Mouse (Mus musculus) limb, embryonic 13.5 days (tissue): Measurements from ENCODE around the gene Topbp1. TPM values are rescaled to one million over a fixed set of nuclear protein-coding genes. Genes with fewer than 3 reads are reported as not detected.

ENCODE experiments used
- ATAC-seq: fragments of 200-750 bp; cut with Nextera tagmentation; 2 replicates; pipeline ENCODE4 v1.8.0; 2017; ENCODE audit warnings: low read depth, moderate number of reproducible peaks, moderate TSS enrichment; ENCODE audit not compliant: low FRiP score
- H3K27ac ChIP-seq: fragments of 300-500 bp; sonication (generic); 2 replicates; pipeline ENCODE4 v1.5.1; 2015; ENCODE audit warnings: inconsistent platforms, mild to moderate bottlenecking, moderate library complexity
- H3K27me3 ChIP-seq: fragments of 300-500 bp; sonication (generic); 2 replicates; pipeline ENCODE4 v1.6.1; 2015; ENCODE audit warnings: mild to moderate bottlenecking, inconsistent platforms
- H3K36me3 ChIP-seq: fragments of 300-500 bp; sonication (generic); 2 replicates; pipeline ENCODE4 v1.6.1; 2015; ENCODE audit warnings: inconsistent platforms, mild to moderate bottlenecking, moderate library complexity
- H3K4me1 ChIP-seq: fragments of 300-500 bp; sonication (generic); 2 replicates; pipeline ENCODE4 v1.6.1; 2015; ENCODE audit warnings: inconsistent platforms
- H3K4me2 ChIP-seq: fragments of 300-500 bp; sonication (generic); replicated peaks from 2 replicates; pipeline ENCODE4 v1.6.1; 2015; ENCODE audit warnings: inconsistent platforms, mild to moderate bottlenecking, moderate library complexity
- H3K4me3 ChIP-seq: fragments of 300-500 bp; sonication (generic); 2 replicates; pipeline ENCODE4 v1.5.1; 2015; ENCODE audit warnings: moderate library complexity, mild to moderate bottlenecking, inconsistent platforms
- H3K9ac ChIP-seq: fragments of 300-500 bp; sonication (generic); 2 replicates; pipeline ENCODE4 v1.6.1; 2015; ENCODE audit warnings: mild to moderate bottlenecking, inconsistent platforms
- H3K9me3 ChIP-seq: fragments of 300-500 bp; sonication (generic); 2 replicates; pipeline ENCODE4 v1.6.1; 2016; ENCODE audit warnings: inconsistent platforms
- WGBS: fragments of 180-500 bp; shearing (Covaris S2); methylation state at CpG from one replicate; pipeline ENCODE4 v1.1.7; 2015; 5-methylcytosine and 5-hydroxymethylcytosine counted together
- polyA plus RNA-seq: library from polyadenylated mRNA; unstranded; fragments of >200 nt; fragmentation: Nextera tagmentation; extraction: Ambion mirVana; gene quantifications from 2 replicates; pipeline ENCODE4 v1.2.1, GENCODE M21; 2015

Topbp1 gene
- polyA plus RNA-seq, 1 experiment from 2014 or later: 70.8 TPM

DNA sequence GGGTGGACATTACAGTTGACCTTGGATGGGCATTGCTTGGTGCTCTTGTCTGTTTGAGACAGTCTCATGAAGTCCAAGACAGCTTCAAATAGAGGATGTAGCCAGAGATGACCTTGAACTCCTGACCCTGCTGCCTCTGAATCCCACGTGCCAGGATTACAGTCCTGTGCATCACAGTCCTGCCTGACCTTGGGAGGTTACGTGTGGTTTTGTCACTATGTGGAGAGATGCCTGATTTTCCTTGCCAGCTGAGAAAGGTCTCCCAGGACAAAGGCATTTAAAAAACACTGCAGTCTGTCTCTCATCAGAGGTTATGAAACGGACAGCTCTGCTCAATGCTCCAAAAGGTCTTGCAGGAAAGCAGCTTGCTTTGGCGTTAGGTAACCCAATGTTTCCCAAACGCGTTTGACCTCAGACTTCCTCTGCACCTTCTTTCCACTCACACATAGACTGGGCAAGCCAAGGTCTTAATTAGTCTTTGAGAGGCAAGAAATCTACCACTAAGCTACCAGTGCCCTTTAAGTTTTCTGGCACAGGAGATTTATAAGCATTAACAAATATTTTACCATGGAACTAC lies 86.9 kb downstream of the Topbp1 start:
- H3K9ac ChIP-seq: no peak overlapping the region
- no peak overlapping the region for H3K4me2 ChIP-seq
- no peak for ATAC-seq
- 72% methylated on average over 6 of the region's 6 CpGs for WGBS
- peaks cover 13% of the 10 kb centered on the region for H3K4me1 ChIP-seq
- H3K9me3 ChIP-seq: 0 out of 2 replicates have a peak, but pooled peaks cover 6% of the 10 kb centered on the region
- no peak overlapping the region for H3K27ac ChIP-seq
- peaks cover 54% of the 10 kb centered on the region for H3K27me3 ChIP-seq
- H3K36me3 ChIP-seq: no peaks in the 10 kb centered on the region
- H3K4me3 ChIP-seq: no peak overlapping the region

DNA sequence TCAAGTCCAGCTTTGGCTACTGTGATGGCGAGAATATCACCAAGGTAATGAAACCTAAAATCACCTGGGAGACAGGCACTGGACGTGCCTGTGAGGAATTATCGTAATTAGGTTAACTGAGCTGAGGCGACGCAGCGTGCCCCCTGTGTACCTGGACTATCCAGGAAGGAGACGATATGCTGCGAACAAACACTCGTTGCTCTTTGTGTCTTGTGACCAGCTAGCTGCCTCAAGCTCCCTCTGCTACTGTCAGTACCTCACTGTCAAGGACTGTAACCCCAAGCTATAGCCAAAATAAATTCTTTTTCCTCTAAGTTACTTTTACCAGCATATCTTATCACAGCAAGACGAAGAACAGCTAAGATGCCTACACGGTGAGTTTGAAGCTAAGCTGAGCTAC lies 88.2 kb downstream of the Topbp1 start:
- Histone ChIP-seq H3K4me1 (peaks cover 5% of the 10 kb centered on the region; the same call in 1 of the 2 replicates), H3K27me3 (peaks cover 63% of the 10 kb centered on the region), H3K9ac (no peak overlapping the region), H3K4me2 (no peak overlapping the region), H3K27ac (no peak overlapping the region), H3K4me3 (no peak overlapping the region), H3K9me3 (0 out of 2 replicates have a peak, but pooled peaks cover 6% of the 10 kb centered on the region), H3K36me3 (no peaks in the 10 kb centered on the region)
- 72% methylated on average over 11 of the region's 11 CpGs for WGBS
- ATAC-seq: no peak

GRCm38 (mm10) chr9:103398509-103399157 lies 93.6 kb downstream of the Topbp1 start:
- ATAC-seq: peak; percentile 93
- Histone ChIP-seq H3K4me1 (peaks cover 24% of the 10 kb centered on the region), H3K27me3 (peaks cover 48% of the 10 kb centered on the region), H3K36me3 (no peaks in the 10 kb centered on the region), H3K9me3 (peaks cover 14% of the 10 kb centered on the region; the same call in 1 of the 2 replicates), H3K4me3 (no peak overlapping the region), H3K27ac (peak overlapping the region; percentile 44; the same call in 1 of the 2 replicates), H3K4me2 (peak overlapping the region; percentile 44), H3K9ac (no peak overlapping the region)
- 13% methylated on average over 21 of the region's 21 CpGs for WGBS

Other genes with a start within 250 kb of the Topbp1 start
- 5.6 and 6.1 TPM in 2 replicates for gene Rab6b, start 193.4 kb upstream of the Topbp1 start, polyA plus RNA-seq
- 62.4 and 66.9 TPM in 2 replicates for gene Srprb, start 103.1 kb upstream of the Topbp1 start, polyA plus RNA-seq
- gene Gm20425, start 74.9 kb upstream of the Topbp1 start, polyA plus RNA-seq: 1.2 and 1.3 TPM in 2 replicates
- gene Trf, start 74.8 kb upstream of the Topbp1 start, polyA plus RNA-seq: 14.7 and 22.8 TPM in 2 replicates
- 2.5 and 3.0 TPM in 2 replicates for gene 1300017J02Rik, start 133 bp upstream of the Topbp1 start, polyA plus RNA-seq
- gene Cdv3, start 60.6 kb downstream of the Topbp1 start, polyA plus RNA-seq: 121 and 122 TPM in 2 replicates
- 2.3 and 2.8 TPM in 2 replicates for gene Bfsp2, start 175.2 kb downstream of the Topbp1 start, polyA plus RNA-seq